In the genomic region with DNA sequence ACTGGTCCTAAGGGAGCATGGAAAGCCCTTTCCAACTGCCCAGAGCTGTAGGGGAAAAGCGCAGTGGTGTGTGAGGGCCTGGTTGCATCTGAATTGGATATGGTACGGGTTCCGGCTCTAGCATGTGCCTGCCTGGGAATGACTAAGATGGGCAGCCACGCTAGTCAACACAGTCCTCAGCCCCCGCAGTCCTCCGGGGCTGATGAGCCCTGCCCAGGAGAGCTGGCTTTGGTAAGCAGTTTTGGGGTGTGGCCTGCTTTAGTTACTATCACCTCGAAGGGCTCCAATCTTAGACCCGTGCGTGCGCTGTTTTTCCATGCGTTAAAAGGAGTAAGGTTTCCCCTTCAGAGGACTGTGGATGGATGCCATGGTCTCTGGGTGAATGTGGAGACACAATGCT, we compare ENCODE assay signal across 12 mouse cellular contexts. TPM values are rescaled to one million over a fixed set of nuclear protein-coding genes. Genes with fewer than 3 reads are reported as not detected.
DNase-seq lines count a peak whose midpoint lies in the region; ATAC-seq and TF ChIP-seq lines count a peak whose summit lies in the region.
"Had no signal": no experiment of that assay in that cellular context is flagged by ENCODE, and none has a peak within 500 bp of the region (broad histone marks: within the 10 kb centered on the region; RNA-seq: fewer than 3 reads in every experiment).

No protein-coding gene starts in this region.

- TF ChIP-seq CTCF in lung, postnatal 0 days (IDR thresholded peaks at IDR 0.05): no peak
- no peak for TF ChIP-seq CTCF in heart, postnatal 0 days (IDR thresholded peaks at IDR 0.05; ENCODE audit: low read depth)

- ATAC-seq in lung, postnatal 0 days: 0 out of 2 replicates have a peak, but pooled peaks have one; percentile 18
- peak; percentile 11; the same call in 1 of the 2 replicates for ATAC-seq in heart, postnatal 0 days (ENCODE audit: insufficient read depth, low read depth)
- peak; percentile 58 for ATAC-seq in megakaryocyte-erythroid progenitor cell, adult 5-6 weeks (replicated peaks; ENCODE audit: low FRiP score, low TSS enrichment, poor library complexity, severe bottlenecking)

- TF ChIP-seq EP300 in lung, postnatal 0 days (IDR thresholded peaks at IDR 0.05): no peak
- no peak for TF ChIP-seq EP300 in heart, postnatal 0 days (IDR thresholded peaks at IDR 0.05; ENCODE audit: low read depth)

- no peak overlapping the region for H3K27ac ChIP-seq in lung, postnatal 0 days (ENCODE audit: low read length)
- H3K27ac ChIP-seq in heart, postnatal 0 days (ENCODE audit: low read depth): peak overlapping the region; percentile 40; the same call in 1 of the 2 replicates
- H3K27ac ChIP-seq in hindbrain, embryonic 10.5 days: no peak overlapping the region
- H3K27ac ChIP-seq: embryonic facial prominence, embryonic 12.5 days; lung, embryonic 15.5 days had no signal

- WGBS in lung, postnatal 0 days: 78% methylated on average over 11 of the region's 11 CpGs
- WGBS in heart, postnatal 0 days: 53% methylated on average over 11 of the region's 11 CpGs
- WGBS in hindbrain, embryonic 10.5 days: 86% methylated on average over 11 of the region's 11 CpGs

- H3K27me3 ChIP-seq in lung, postnatal 0 days (replicated peaks; ENCODE audit: insufficient read depth, low read length): no peaks in the 10 kb centered on the region
- H3K27me3 ChIP-seq in heart, postnatal 0 days (ENCODE audit: control insufficient read depth, insufficient read depth, low read length): no peaks in the 10 kb centered on the region
- no peaks in the 10 kb centered on the region for H3K27me3 ChIP-seq in hindbrain, embryonic 10.5 days (ENCODE audit: insufficient read depth, poor library complexity, severe bottlenecking)
- H3K27me3 ChIP-seq: embryonic facial prominence, embryonic 12.5 days; lung, embryonic 15.5 days had no signal

- no peak for DNase-seq in lung, postnatal 0 days (ENCODE audit: low spot score)
- DNase-seq in lung, postnatal 4 days: no peak
- peak; percentile 74 for DNase-seq in MN1 (ENCODE audit: low spot score)
- no peak for DNase-seq in heart, postnatal 0 days (ENCODE audit: low spot score)
- no peak for DNase-seq in thymus, postnatal 36 days
- DNase-seq in hindbrain, embryonic 10.5 days (ENCODE audit: low spot score): no peak
- no peak for DNase-seq in cerebellum, postnatal 10 days
- DNase-seq: gastrocnemius, postnatal 36 days; kidney, postnatal 36 days had no signal

- 0 out of 2 replicates have a peak overlapping the region, but pooled peaks have one; percentile 8 for H3K4me2 ChIP-seq in lung, postnatal 0 days (replicated peaks; ENCODE audit: low read depth, low read length)
- peak overlapping the region; percentile 40 for H3K4me2 ChIP-seq in heart, postnatal 0 days (ENCODE audit: low read depth, low read length)
- H3K4me2 ChIP-seq: embryonic facial prominence, embryonic 12.5 days; lung, embryonic 15.5 days had no signal

- H3K4me3 ChIP-seq in lung, postnatal 0 days (ENCODE audit: low read depth, low read length): no peak overlapping the region
- no peak overlapping the region for H3K4me3 ChIP-seq in heart, postnatal 0 days (ENCODE audit: low read depth, low read length)
- no peak overlapping the region for H3K4me3 ChIP-seq in hindbrain, embryonic 10.5 days
- H3K4me3 ChIP-seq: embryonic facial prominence, embryonic 12.5 days; lung, embryonic 15.5 days had no signal

- no peaks in the 10 kb centered on the region for H3K36me3 ChIP-seq in lung, postnatal 0 days (ENCODE audit: insufficient read depth, low read length)
- H3K36me3 ChIP-seq in heart, postnatal 0 days (replicated peaks; ENCODE audit: control insufficient read depth, insufficient read depth, low read length): no peaks in the 10 kb centered on the region
- H3K36me3 ChIP-seq in hindbrain, embryonic 10.5 days: no peaks in the 10 kb centered on the region
- H3K36me3 ChIP-seq: embryonic facial prominence, embryonic 12.5 days; lung, embryonic 15.5 days had no signal

- peaks cover 8% of the 10 kb centered on the region; the same call in 1 of the 2 replicates for H3K4me1 ChIP-seq in lung, postnatal 0 days (ENCODE audit: insufficient read depth, low read depth, low read length)
- H3K4me1 ChIP-seq in heart, postnatal 0 days (ENCODE audit: control insufficient read depth, insufficient read depth): peaks cover 13% of the 10 kb centered on the region
- peaks cover 8% of the 10 kb centered on the region; the same call in 1 of the 2 replicates for H3K4me1 ChIP-seq in hindbrain, embryonic 10.5 days (replicated peaks)
- H3K4me1 ChIP-seq: embryonic facial prominence, embryonic 12.5 days had no signal

- no peak overlapping the region for H3K9ac ChIP-seq in lung, postnatal 0 days (replicated peaks; ENCODE audit: low read depth)
- no peak overlapping the region for H3K9ac ChIP-seq in heart, postnatal 0 days (replicated peaks; ENCODE audit: low read depth, low read length)
- H3K9ac ChIP-seq: embryonic facial prominence, embryonic 12.5 days; lung, embryonic 15.5 days had no signal

- H3K9me3 ChIP-seq in lung, postnatal 0 days (ENCODE audit: low read length): no peaks in the 10 kb centered on the region
- no peaks in the 10 kb centered on the region for H3K9me3 ChIP-seq in heart, postnatal 0 days (replicated peaks; ENCODE audit: control insufficient read depth, low read length)
- H3K9me3 ChIP-seq in hindbrain, embryonic 10.5 days: no peaks in the 10 kb centered on the region
- H3K9me3 ChIP-seq: lung, embryonic 15.5 days had no signal

RNA-seq across cellular contexts. Expression of a gene that starts 16.4 kb away (rescaled TPM):
- 1,774 and 1,827 TPM in 2 replicates for polyA plus RNA-seq in lung, postnatal 0 days (2015; fragmentation: Nextera tagmentation; extraction: Ambion mirVana)
- 1,123 and 1,337 TPM in 2 replicates for total RNA-seq in heart, postnatal 0 days (2014; rRNA removed; ENCODE audit: low replicate concordance)
- 1,661 and 1,734 TPM in 2 replicates for polyA plus RNA-seq in heart, postnatal 0 days (2015; fragmentation: Nextera tagmentation; extraction: Ambion mirVana)
- total RNA-seq in megakaryocyte-erythroid progenitor cell, adult 5-6 weeks (2014; fragmentation: Nextera tagmentation): 737 and 1,041 TPM in 2 replicates
- 1,518 and 1,745 TPM in 2 replicates for total RNA-seq in megakaryocyte-erythroid progenitor cell, adult 5-6 weeks (2017)
- polyA plus RNA-seq in hindbrain, embryonic 10.5 days (2016; fragmentation: Nextera tagmentation; extraction: Ambion mirVana): 2,706 and 3,181 TPM in 2 replicates

RNA-seq across cellular contexts. Expression of a gene that starts 20.8 kb away (rescaled TPM):
- 21.2 and 22.6 TPM in 2 replicates for polyA plus RNA-seq in lung, postnatal 0 days (2015; fragmentation: Nextera tagmentation; extraction: Ambion mirVana)
- 9.8 and 16.9 TPM in 2 replicates for total RNA-seq in heart, postnatal 0 days (2014; rRNA removed; ENCODE audit: low replicate concordance)
- 14.4 and 15.8 TPM in 2 replicates for polyA plus RNA-seq in heart, postnatal 0 days (2015; fragmentation: Nextera tagmentation; extraction: Ambion mirVana)
- 22.0 and 23.2 TPM in 2 replicates for total RNA-seq in megakaryocyte-erythroid progenitor cell, adult 5-6 weeks (2014; fragmentation: Nextera tagmentation)
- total RNA-seq in megakaryocyte-erythroid progenitor cell, adult 5-6 weeks (2017): 37.6 and 45.7 TPM in 2 replicates
- polyA plus RNA-seq in hindbrain, embryonic 10.5 days (2016; fragmentation: Nextera tagmentation; extraction: Ambion mirVana): 33.8 and 40.1 TPM in 2 replicates
